Mouse (Mus musculus): Measurements from ENCODE around the gene Sertad4.

- no peak for TF ChIP-seq CTCF (IDR thresholded peaks at IDR 0.05; ENCODE audit: extremely low read depth, insufficient read depth, insufficient read length, insufficient replicate concordance)
- no peak for TF ChIP-seq POLR2A (IDR thresholded peaks at IDR 0.05; ENCODE audit: low read depth, low read length)
Measured at GRCm38 (mm10) chr1:192814700-192815099, 40.9 kb downstream of the Sertad4 start.
